Mouse (Mus musculus): Measurements from ENCODE around the gene Fdx1l. TPM values are rescaled to one million over a fixed set of nuclear protein-coding genes. Genes with fewer than 3 reads are reported as not detected.

The Fdx1l gene
- polyA plus RNA-seq, 1 experiment, result 160 TPM

DNA sequence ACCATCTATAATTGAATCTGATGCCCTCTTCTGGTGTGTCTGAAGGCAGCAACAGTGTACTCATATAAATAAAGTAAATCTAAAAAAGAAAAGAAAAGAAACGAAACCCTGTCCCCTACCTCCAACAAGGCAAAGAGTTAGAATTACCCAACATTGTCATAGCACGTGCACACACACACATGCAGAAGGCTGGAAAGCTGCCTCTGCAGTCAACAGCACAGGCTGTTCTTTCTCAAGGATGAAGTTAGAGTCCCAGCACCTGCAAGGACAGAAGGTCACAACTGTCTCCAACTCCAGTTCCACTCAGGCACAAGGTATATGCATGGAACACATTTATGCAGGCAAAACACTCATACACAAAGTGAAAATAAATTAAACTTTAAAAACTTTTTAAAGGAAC is 28.7 kb upstream of the Fdx1l start:
- no peak for TF ChIP-seq POLR2A (IDR thresholded peaks at IDR 0.05; ENCODE audit: extremely low read depth, insufficient read depth, low read length)
- no peak for TF ChIP-seq CTCF (IDR thresholded peaks at IDR 0.05; ENCODE audit: extremely low read depth, insufficient read depth, low read length)
- Histone ChIP-seq H3K27ac (ENCODE audit: insufficient read depth, low read length) (no peak overlapping the region), H3K4me3 (ENCODE audit: insufficient read depth, low read length) (no peak overlapping the region), H3K4me1 (ENCODE audit: control insufficient read depth, insufficient read depth, low read length) (peaks cover 5% of the 10 kb centered on the region)

- peaks cover 4% of the 10 kb centered on the region for H3K4me1 ChIP-seq (ENCODE audit: control insufficient read depth, insufficient read depth, low read length)
- TF ChIP-seq POLR2A (IDR thresholded peaks at IDR 0.05; ENCODE audit: extremely low read depth, insufficient read depth, low read length) (no peak), CTCF (IDR thresholded peaks at IDR 0.05; ENCODE audit: extremely low read depth, insufficient read depth, low read length) (no peak)
- no peak overlapping the region for H3K27ac ChIP-seq (ENCODE audit: insufficient read depth, low read length)
- no peak overlapping the region for H3K4me3 ChIP-seq (ENCODE audit: insufficient read depth, low read length)
Measured at GRCm38 (mm10) chr9:21100447-21101161, 27.2 kb upstream of the Fdx1l start.

DNA sequence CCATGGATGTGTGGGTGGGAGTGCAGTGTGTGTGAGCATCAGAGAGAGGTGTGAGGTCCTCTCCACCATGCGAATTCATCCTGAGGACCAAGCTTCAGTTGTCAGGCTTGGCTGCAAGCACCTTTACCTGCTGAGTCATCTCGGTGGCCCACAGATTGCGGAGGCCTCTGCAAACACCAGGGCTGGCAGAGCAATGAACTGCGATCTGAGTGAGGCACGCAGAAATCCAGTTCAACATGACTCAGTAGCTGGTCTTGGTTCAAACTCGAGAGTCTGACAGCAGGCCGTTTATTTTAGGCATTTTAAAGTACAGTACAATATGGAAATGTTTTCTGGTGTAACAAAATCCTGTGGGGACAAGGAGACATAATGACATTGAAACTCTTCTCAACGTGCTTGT is 24.4 kb upstream of the Fdx1l start:
- no peaks in the 10 kb centered on the region for H3K4me1 ChIP-seq (ENCODE audit: control insufficient read depth, insufficient read depth, low read length)
- TF ChIP-seq CTCF (IDR thresholded peaks at IDR 0.05; ENCODE audit: extremely low read depth, insufficient read depth, low read length) (no peak), POLR2A (IDR thresholded peaks at IDR 0.05; ENCODE audit: extremely low read depth, insufficient read depth, low read length) (no peak)
- H3K27ac ChIP-seq (ENCODE audit: insufficient read depth, low read length), result peak overlapping the region; percentile 12; the same call in 1 of the 2 replicates
- no peak overlapping the region for H3K4me3 ChIP-seq (ENCODE audit: insufficient read depth, low read length)

- Histone ChIP-seq H3K4me3 (ENCODE audit: insufficient read depth, low read length) (no peak overlapping the region), H3K27ac (ENCODE audit: insufficient read depth, low read length) (no peak overlapping the region), H3K4me1 (ENCODE audit: control insufficient read depth, insufficient read depth, low read length) (no peaks in the 10 kb centered on the region)
- TF ChIP-seq POLR2A (IDR thresholded peaks at IDR 0.05; ENCODE audit: extremely low read depth, insufficient read depth, low read length) (no peak), CTCF (IDR thresholded peaks at IDR 0.05; ENCODE audit: extremely low read depth, insufficient read depth, low read length) (no peak)
Measured at GRCm38 (mm10) chr9:21095958-21096357, 22.5 kb upstream of the Fdx1l start.

GRCm38 (mm10) chr9:21093423-21093822 is 20.0 kb upstream of the Fdx1l start:
- H3K4me1 ChIP-seq (ENCODE audit: control insufficient read depth, insufficient read depth, low read length), result peaks cover 5% of the 10 kb centered on the region; the same call in 1 of the 2 replicates

GRCm38 (mm10) chr9:21091707-21092320 is 18.4 kb upstream of the Fdx1l start, which contains the start of the genes Gm38431 and Raver1:
Gene Gm38431 (minus strand): TSS chr9:21091997.
Gene Raver1 (minus strand): TSS chr9:21092008.
- peak within 1 kb of the TSS; percentile 90 for H3K4me3 ChIP-seq (ENCODE audit: insufficient read depth, low read length)
- H3K4me1 ChIP-seq (ENCODE audit: control insufficient read depth, insufficient read depth, low read length), result peaks cover 5% of the 10 kb centered on the region; the same call in 1 of the 2 replicates
- TF ChIP-seq CTCF (IDR thresholded peaks at IDR 0.05; ENCODE audit: extremely low read depth, insufficient read depth, low read length), result no peak
- peak; percentile 85 for TF ChIP-seq POLR2A (IDR thresholded peaks at IDR 0.05; ENCODE audit: extremely low read depth, insufficient read depth, low read length)
- H3K27ac ChIP-seq (ENCODE audit: insufficient read depth, low read length), result peak within 1 kb of the TSS; percentile 61

More at GRCm38 (mm10) chr9:21093423-21093822, 20.0 kb upstream of the Fdx1l start:
- no peak overlapping the region for H3K4me3 ChIP-seq (ENCODE audit: insufficient read depth, low read length)
- H3K27ac ChIP-seq (ENCODE audit: insufficient read depth, low read length), result no peak overlapping the region
- TF ChIP-seq POLR2A (IDR thresholded peaks at IDR 0.05; ENCODE audit: extremely low read depth, insufficient read depth, low read length), result no peak
- no peak for TF ChIP-seq CTCF (IDR thresholded peaks at IDR 0.05; ENCODE audit: extremely low read depth, insufficient read depth, low read length)

GRCm38 (mm10) chr9:21090972-21091706 is 17.7 kb upstream of the Fdx1l start:
- H3K27ac ChIP-seq (ENCODE audit: insufficient read depth, low read length), result no peak overlapping the region
- no peak for TF ChIP-seq CTCF (IDR thresholded peaks at IDR 0.05; ENCODE audit: extremely low read depth, insufficient read depth, low read length)
- TF ChIP-seq POLR2A (IDR thresholded peaks at IDR 0.05; ENCODE audit: extremely low read depth, insufficient read depth, low read length), result no peak; the same call in 1 of the 2 replicates
- H3K4me1 ChIP-seq (ENCODE audit: control insufficient read depth, insufficient read depth, low read length), result peaks cover 5% of the 10 kb centered on the region; the same call in 1 of the 2 replicates
- H3K4me3 ChIP-seq (ENCODE audit: insufficient read depth, low read length), result peak overlapping the region; percentile 90

GRCm38 (mm10) chr9:21090537-21090936 is 17.1 kb upstream of the Fdx1l start:
- Histone ChIP-seq H3K4me3 (ENCODE audit: insufficient read depth, low read length) (peak overlapping the region; percentile 90), H3K4me1 (ENCODE audit: control insufficient read depth, insufficient read depth, low read length) (peaks cover 5% of the 10 kb centered on the region; the same call in 1 of the 2 replicates), H3K27ac (ENCODE audit: insufficient read depth, low read length) (no peak overlapping the region)
- TF ChIP-seq CTCF (IDR thresholded peaks at IDR 0.05; ENCODE audit: extremely low read depth, insufficient read depth, low read length) (no peak), POLR2A (IDR thresholded peaks at IDR 0.05; ENCODE audit: extremely low read depth, insufficient read depth, low read length) (no peak)

GRCm38 (mm10) chr9:21083324-21083723 is 9.9 kb upstream of the Fdx1l start:
- Histone ChIP-seq H3K4me1 (ENCODE audit: control insufficient read depth, insufficient read depth, low read length) (no peaks in the 10 kb centered on the region; the same call in 1 of the 2 replicates), H3K4me3 (ENCODE audit: insufficient read depth, low read length) (no peak overlapping the region), H3K27ac (ENCODE audit: insufficient read depth, low read length) (no peak overlapping the region)
- TF ChIP-seq POLR2A (IDR thresholded peaks at IDR 0.05; ENCODE audit: extremely low read depth, insufficient read depth, low read length), result no peak
- TF ChIP-seq CTCF (IDR thresholded peaks at IDR 0.05; ENCODE audit: extremely low read depth, insufficient read depth, low read length), result no peak

Measured in cortical plate, adult 2 months (tissue).